Mouse (Mus musculus): ENCODE data around the gene Bpifb2. TPM values are rescaled to one million over a fixed set of nuclear protein-coding genes. Genes with fewer than 3 reads are reported as not detected.
"Not testable (repeated sequence)": the region's sequence is repeated elsewhere in the genome, so short reads cannot be mapped to it uniquely, and the experiment has no call there.

Gene Bpifb2
- total RNA-seq (2021): not detected

- DNase-seq: no peak
- intact Hi-C loops (cut with DNase I): no loop called here
Measured at GRCm38 (mm10) chr2:153874745-153875144, at the start of gene Bpifb2. TSS of gene Bpifb2 (plus strand) at chr2:153875045.

DNA sequence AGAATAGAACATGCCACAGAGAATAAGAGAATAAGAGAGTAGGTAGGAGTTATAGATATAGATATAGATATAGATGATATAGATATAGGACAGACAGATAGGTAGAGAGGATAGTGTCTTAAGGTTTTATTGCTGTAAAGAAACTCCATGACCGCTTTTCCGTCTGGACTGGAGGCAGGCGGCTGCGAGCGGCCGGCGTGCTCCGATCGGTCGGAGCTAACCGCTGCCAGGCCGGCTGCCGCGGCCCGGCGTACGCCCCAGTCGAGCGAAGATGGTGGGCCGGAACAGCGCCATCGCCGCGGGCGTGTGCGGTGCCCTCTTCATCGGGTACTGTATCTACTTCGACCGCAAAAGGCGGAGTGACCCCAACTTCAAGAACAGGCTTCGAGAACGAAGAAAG is 48.9 kb upstream of the Bpifb2 start:
- intact Hi-C loops (cut with DNase I); DNase-seq: not testable (repeated sequence)

GRCm38 (mm10) chr2:153827171-153827830 is 47.5 kb upstream of the Bpifb2 start:
- DNase-seq: no peak
- intact Hi-C loops (cut with DNase I): no loop called here

- DNase-seq: no peak
- intact Hi-C loops (cut with DNase I): no loop called here
Measured at GRCm38 (mm10) chr2:153828704-153829103, 46.1 kb upstream of the Bpifb2 start.

- DNase-seq: no peak
- intact Hi-C loops (cut with DNase I): no loop called here
Measured at GRCm38 (mm10) chr2:153833291-153833690, 41.6 kb upstream of the Bpifb2 start.

DNA sequence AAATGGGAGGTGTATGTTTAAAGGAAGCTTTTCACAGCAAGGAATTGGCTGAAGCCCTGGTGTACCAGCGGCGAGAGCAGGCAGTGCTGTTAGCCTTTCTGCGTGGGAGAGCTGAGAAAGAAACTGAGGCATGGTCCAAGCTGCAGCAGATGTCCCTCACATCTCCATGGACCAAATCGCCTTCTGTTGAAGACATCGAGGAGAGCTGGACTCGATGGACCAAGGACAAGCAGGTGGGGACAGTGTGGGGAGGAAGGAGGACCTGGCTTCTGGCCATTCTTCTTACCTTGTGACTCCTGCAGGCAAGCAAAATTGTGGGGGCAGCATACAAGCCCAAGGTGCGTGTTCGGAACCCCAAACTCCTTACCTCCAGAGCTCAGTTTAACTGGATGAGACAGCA is 32.0 kb upstream of the Bpifb2 start:
- intact Hi-C loops (cut with DNase I): no loop called here
- DNase-seq: no peak

DNA sequence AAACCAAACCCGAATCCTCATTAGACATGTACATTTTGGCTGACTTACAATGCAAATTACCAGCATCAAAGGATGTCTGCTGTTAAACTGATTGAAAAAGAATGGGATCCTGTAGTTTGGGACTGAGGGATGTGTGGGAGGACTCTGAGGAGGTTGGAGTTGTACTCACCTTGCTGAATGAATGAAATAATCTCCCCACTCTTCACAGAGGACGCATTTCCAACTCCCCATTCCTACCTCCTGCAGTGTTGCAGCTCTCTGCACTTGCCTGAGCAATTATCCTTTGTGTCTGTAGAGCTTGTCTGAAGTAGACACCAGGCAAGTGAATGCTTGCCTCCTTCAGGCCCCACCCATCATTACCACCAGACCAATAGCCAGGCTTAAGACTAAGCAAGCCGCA is 26.5 kb upstream of the Bpifb2 start:
- intact Hi-C loops (cut with DNase I): no loop called here

DNA sequence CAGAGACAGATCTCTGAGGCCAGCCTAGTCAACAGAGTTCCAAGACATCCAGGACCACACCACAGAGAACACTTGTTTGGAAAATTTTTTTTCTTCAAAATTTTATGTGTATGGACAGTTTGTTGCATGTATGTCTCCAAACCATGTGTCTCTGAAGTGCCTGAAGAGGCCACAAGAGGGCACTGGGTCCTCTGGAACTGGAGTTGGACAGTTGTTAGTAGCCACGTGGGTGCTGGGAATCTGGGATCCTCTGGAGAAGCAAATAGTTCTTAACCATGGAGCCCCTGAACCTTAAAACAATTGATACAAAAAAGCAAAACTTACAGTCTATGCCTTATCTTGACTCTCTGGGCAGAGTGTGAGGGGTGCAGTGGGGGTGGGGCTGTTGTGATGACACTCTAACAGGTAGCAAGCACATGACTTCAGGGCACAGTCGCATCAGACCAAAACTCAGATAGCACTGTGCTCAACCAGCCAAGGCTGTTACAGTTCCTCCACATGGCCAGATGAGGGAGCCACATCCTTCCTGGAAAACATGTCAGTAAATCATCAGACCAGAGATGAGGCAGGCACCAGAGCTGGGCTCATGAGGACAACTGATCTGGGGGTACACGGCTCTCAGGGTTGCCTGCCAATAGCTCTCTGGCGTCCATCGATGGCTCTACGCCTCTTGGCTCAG is 24.4 kb upstream of the Bpifb2 start:
- intact Hi-C loops (cut with DNase I): loop anchor here (1.0 to 5.0 kb wide), 3 partner anchors 43 to 182 kb away; no protein-coding TSS in a partner anchor
- DNase-seq: no peak

More for the DNA sequence above, 26.5 kb upstream of the Bpifb2 start:
- no peak for DNase-seq

- DNase-seq: peak; percentile 28 to 53
- intact Hi-C loops (cut with DNase I): loop anchor here (1.0 to 5.0 kb wide), 3 partner anchors 44 to 182 kb away; no protein-coding TSS in a partner anchor
Measured at GRCm38 (mm10) chr2:153851030-153851360, 23.9 kb upstream of the Bpifb2 start.

- no peak for DNase-seq
- intact Hi-C loops (cut with DNase I): loop anchor here (5.0 kb wide), 1 partner anchor 46 kb away; no protein-coding TSS in a partner anchor
Measured at GRCm38 (mm10) chr2:153853544-153853943, 21.3 kb upstream of the Bpifb2 start.

DNA sequence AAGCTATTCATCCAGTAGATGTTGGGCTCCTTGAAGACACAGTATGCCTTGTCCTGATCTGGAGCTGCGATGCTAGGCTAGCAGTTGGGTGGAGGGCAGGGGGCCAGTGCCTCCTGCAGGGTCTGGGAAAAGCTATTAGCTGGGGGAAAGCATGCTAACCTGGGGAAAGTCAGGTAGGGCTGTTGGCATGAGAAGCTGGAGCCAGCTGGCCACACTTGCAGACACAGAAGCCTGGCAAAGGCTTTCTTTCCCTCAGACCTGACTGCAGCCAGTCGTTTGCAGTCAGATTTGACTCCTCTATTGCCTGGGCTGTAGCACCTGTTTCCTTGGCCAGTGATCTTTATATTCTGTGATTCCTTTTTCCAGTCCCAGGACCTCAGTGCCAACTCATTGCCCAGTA is 15.3 kb upstream of the Bpifb2 start:
- no peak for DNase-seq
- intact Hi-C loops (cut with DNase I): no loop called here

DNA sequence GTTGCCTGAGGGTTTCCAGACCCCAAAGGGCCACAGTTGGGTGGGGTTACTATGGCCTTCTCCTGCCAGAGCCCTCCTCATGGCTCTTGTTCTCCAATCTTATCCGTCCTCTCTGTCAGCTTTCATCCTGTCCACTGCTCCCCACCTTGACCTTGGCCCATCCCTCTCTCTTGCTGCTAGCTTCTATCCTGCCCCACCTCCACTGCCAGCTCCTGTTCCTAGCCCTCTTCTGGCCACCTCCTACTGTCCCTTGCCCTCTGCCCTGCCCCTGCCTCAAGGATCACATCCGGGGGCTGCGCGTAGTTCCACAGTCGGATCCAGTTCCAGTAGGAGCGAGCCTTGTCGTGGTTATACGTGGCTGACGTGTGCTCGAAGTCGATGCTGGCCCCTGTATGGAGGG is 14.5 kb upstream of the Bpifb2 start:
- no peak for DNase-seq
- intact Hi-C loops (cut with DNase I): no loop called here

DNA sequence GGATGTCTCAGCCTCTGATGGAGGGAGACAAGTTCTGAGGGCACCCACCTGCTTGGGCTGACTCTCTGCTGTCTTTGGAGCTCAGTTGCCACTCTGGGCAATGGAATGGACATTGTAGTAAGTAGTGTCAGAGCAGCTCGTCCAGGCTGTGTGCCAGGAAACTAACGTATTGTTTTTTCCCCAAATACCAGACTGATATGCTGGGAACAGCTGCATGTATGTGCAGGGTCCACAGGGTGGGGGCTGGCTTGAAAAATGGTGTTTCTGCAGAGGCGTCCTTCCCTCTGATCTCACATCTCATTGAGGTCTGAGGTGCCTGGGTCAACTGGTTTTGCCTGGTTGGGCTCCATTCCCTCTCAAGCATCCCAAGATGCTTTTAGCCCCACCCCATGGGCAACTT is 14.1 kb upstream of the Bpifb2 start:
- DNase-seq: no peak
- intact Hi-C loops (cut with DNase I): no loop called here

- intact Hi-C loops (cut with DNase I): no loop called here
- no peak for DNase-seq
Measured at GRCm38 (mm10) chr2:153861960-153862359, 12.9 kb upstream of the Bpifb2 start.

GRCm38 (mm10) chr2:153870984-153871383 is 3.9 kb upstream of the Bpifb2 start, which contains the start of gene Sun5:
TSS of gene Sun5 (minus strand) at chr2:153871084.
- intact Hi-C loops (cut with DNase I): no loop called here
- no peak for DNase-seq

- DNase-seq: no peak
- intact Hi-C loops (cut with DNase I): no loop called here
Measured at GRCm38 (mm10) chr2:153899111-153899510, 24.3 kb downstream of the Bpifb2 start.

DNA sequence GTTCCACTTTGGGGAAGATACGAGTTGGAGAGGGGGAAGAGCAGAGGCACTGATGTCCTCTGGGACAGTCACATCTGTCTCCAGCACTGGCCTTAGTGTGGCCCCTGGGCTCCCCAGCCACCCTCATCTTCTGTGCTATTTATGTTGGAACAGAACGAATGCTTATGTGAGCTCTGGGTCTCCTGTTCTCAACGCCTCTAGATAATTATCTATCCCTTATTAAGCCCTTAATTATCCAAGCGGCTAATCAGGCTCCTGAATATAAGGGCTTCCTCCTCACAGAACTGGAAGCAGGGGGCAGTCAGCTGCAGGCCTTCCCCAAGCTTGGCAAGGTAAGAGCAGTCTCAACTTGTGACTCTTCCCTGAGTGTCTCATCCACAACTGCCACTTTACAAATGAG is 25.2 kb downstream of the Bpifb2 start, which contains the start of gene Bpifb6:
TSS of gene Bpifb6 (plus strand) at position 301 of the 400 bp plus-strand sequence.
- intact Hi-C loops (cut with DNase I): no loop called here
- no peak for DNase-seq

DNA sequence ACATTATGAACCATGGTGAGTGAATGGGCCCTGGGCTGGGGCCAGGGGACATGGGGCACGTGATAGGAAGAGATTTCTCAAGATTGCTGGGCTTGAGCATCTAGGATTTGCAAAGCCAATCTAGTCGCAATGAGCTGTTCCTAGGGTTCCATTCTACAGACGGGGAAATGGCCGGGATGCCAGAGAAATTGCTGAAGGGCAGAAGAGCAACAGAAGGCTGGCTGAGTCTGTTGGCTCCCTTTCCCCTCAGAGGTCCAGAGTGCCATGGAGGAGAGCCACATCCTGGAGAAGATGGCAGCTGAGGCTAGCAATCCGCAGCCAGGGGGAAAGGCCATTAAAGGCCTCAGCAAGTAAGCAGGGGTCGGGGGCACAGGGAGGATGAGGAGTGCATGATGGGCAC is 27.9 kb downstream of the Bpifb2 start:
- no peak for DNase-seq
- intact Hi-C loops (cut with DNase I): no loop called here

- intact Hi-C loops (cut with DNase I): no loop called here
- no peak for DNase-seq
Measured at GRCm38 (mm10) chr2:153906626-153907025, 31.8 kb downstream of the Bpifb2 start.

- DNase-seq: peak; percentile 22 to 25
- intact Hi-C loops (cut with DNase I): no loop called here
Measured at GRCm38 (mm10) chr2:153914151-153914550, 39.3 kb downstream of the Bpifb2 start.

GRCm38 (mm10) chr2:153917930-153918329 is 43.1 kb downstream of the Bpifb2 start, which contains the start of gene Bpifb3:
TSS of gene Bpifb3 (plus strand) at chr2:153918230.
- no peak for DNase-seq
- intact Hi-C loops (cut with DNase I): no loop called here

DNA sequence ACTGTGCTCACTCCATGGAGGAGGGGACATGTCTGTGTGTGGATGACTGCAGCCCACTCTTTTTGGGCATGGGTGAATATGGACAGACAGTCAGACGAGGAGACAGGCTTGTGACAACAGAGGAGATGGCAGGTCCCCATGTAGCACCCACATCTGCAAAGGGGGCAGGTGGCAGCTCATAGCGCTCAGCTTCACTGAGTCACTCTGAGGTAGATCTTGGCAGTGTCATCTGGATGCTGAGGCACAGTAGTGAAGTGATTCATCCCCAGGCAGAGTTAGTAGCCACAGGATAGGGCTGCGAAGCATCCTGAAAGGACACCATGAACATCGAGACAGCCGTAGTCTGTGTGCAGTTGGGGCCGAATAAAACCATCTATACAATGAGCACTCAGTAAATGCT is 46.4 kb downstream of the Bpifb2 start:
- DNase-seq: no peak
- intact Hi-C loops (cut with DNase I): no loop called here
